ENCODE assay signal across 14 mouse cellular contexts in genomic region chr5:103132814-103133213, GRCm38 (mm10).
A peak's percentile ranks its signal among the peaks of the same experiment; 100 is the strongest.
DNase-seq lines count a peak whose midpoint lies in the region; ATAC-seq and TF ChIP-seq lines count a peak whose summit lies in the region.
"Had no signal": no experiment of that assay in that cellular context is flagged by ENCODE, and none has a peak within 500 bp of the region (broad histone marks: within the 10 kb centered on the region; RNA-seq: fewer than 3 reads in every experiment).

No protein-coding gene starts in this region.

- intact Hi-C loops in heart, adult 2 months (cut with DNase I) = no loop called here
- intact Hi-C loops in heart, postnatal 25 days (cut with DNase I) = no loop called here

- H3K79me2 ChIP-seq in heart, adult 2 months (replicated peaks; ENCODE audit: control insufficient read depth, insufficient read depth, low read length) = no peaks in the 10 kb centered on the region
- H3K79me2 ChIP-seq in liver, adult 2 months (ENCODE audit: control insufficient read depth, insufficient read depth, low read length) = no peaks in the 10 kb centered on the region

- 57% methylated on average over 6 of the region's 6 CpGs for WGBS in heart, adult 2 months
- WGBS in liver, adult 2 months = 71% methylated on average over 6 of the region's 6 CpGs
- 62% methylated on average over 6 of the region's 6 CpGs for WGBS in liver, embryonic 12.5 days (ENCODE audit: insufficient replicate concordance)

- H3K4me1 ChIP-seq in heart, adult 2 months (ENCODE audit: control insufficient read depth, insufficient read depth, low read length) = no peaks in the 10 kb centered on the region
- H3K4me1 ChIP-seq in liver, adult 2 months (ENCODE audit: control insufficient read depth, insufficient read depth, low read length) = no peaks in the 10 kb centered on the region
- H3K4me1 ChIP-seq in liver, embryonic 12.5 days = no peaks in the 10 kb centered on the region
- H3K4me1 ChIP-seq: heart, embryonic 13.5 days; limb, embryonic 13.5 days; megakaryocyte, embryonic 14.5 days had no signal

- H3K9ac ChIP-seq in heart, adult 2 months (ENCODE audit: low read depth, low read length) = no peak overlapping the region
- no peak overlapping the region for H3K9ac ChIP-seq in liver, adult 2 months (ENCODE audit: low read depth, low read length)
- no peak overlapping the region for H3K9ac ChIP-seq in liver, embryonic 12.5 days
- H3K9ac ChIP-seq: heart, embryonic 13.5 days; limb, embryonic 13.5 days had no signal

- no peak overlapping the region for H3K4me3 ChIP-seq in heart, adult 2 months
- no peak overlapping the region for H3K4me3 ChIP-seq in liver, adult 2 months (ENCODE audit: insufficient read depth, low read depth, low read length)
- no peak overlapping the region for H3K4me3 ChIP-seq in liver, embryonic 12.5 days
- H3K4me3 ChIP-seq: heart, embryonic 13.5 days; limb, embryonic 13.5 days had no signal

- H3K4me2 ChIP-seq in liver, embryonic 12.5 days = no peak overlapping the region
- H3K4me2 ChIP-seq: heart, embryonic 13.5 days; limb, embryonic 13.5 days had no signal

- no peaks in the 10 kb centered on the region for H3K27me3 ChIP-seq in heart, adult 2 months (ENCODE audit: control insufficient read depth, insufficient read depth, low read length)
- no peaks in the 10 kb centered on the region for H3K27me3 ChIP-seq in liver, adult 2 months (ENCODE audit: control insufficient read depth, insufficient read depth, low read length)
- no peaks in the 10 kb centered on the region for H3K27me3 ChIP-seq in liver, embryonic 12.5 days (replicated peaks)
- H3K27me3 ChIP-seq: heart, embryonic 13.5 days; limb, embryonic 13.5 days; megakaryocyte, embryonic 14.5 days had no signal

- DNase-seq in heart, adult 2 months = no peak
- no peak for DNase-seq in heart, postnatal 25 days (ENCODE audit: low spot score)
- DNase-seq in liver, adult 2 months (ENCODE audit: extremely low read depth, low read depth, low spot score) = peak; percentile 1
- peak; percentile 87 for DNase-seq in ES-CJ7 (ENCODE audit: low read depth, low spot score)
- peak; percentile 55 for DNase-seq in brain, adult 2 months (ENCODE audit: low read depth, low spot score)
- DNase-seq in right cerebral cortex, postnatal 25 days = no peak
- DNase-seq in MN1 (ENCODE audit: low spot score) = no peak
- DNase-seq: adrenal gland, postnatal 25 days; cerebellum, adult 8-10 months had no signal

- ATAC-seq in liver, embryonic 12.5 days = no peak
- ATAC-seq: inflammation-experienced regulatory T-cells, adult 6 months had no signal

- H3K9me3 ChIP-seq in liver, embryonic 12.5 days (replicated peaks) = 0 out of 2 replicates have a peak, but pooled peaks cover 3% of the 10 kb centered on the region
- H3K9me3 ChIP-seq: heart, embryonic 13.5 days; limb, embryonic 13.5 days had no signal

- no peaks in the 10 kb centered on the region for H3K36me3 ChIP-seq in heart, adult 2 months (ENCODE audit: control insufficient read depth, insufficient read depth, low read length)
- no peaks in the 10 kb centered on the region for H3K36me3 ChIP-seq in liver, adult 2 months (ENCODE audit: control insufficient read depth, insufficient read depth, low read length)
- no peaks in the 10 kb centered on the region for H3K36me3 ChIP-seq in liver, embryonic 12.5 days
- H3K36me3 ChIP-seq: heart, embryonic 13.5 days; limb, embryonic 13.5 days had no signal

- TF ChIP-seq POLR2A in heart, adult 2 months (IDR thresholded peaks at IDR 0.05; ENCODE audit: insufficient read depth, low read depth, low read length) = no peak
- no peak for TF ChIP-seq POLR2A in liver, adult 2 months (IDR thresholded peaks at IDR 0.05; ENCODE audit: extremely low read depth, insufficient read depth, low read length)

- H3K27ac ChIP-seq in heart, adult 2 months = no peak overlapping the region
- H3K27ac ChIP-seq in liver, adult 2 months (replicated peaks; ENCODE audit: insufficient read depth, low read depth, low read length) = no peak overlapping the region
- no peak overlapping the region for H3K27ac ChIP-seq in liver, embryonic 12.5 days
- H3K27ac ChIP-seq: heart, embryonic 13.5 days; limb, embryonic 13.5 days had no signal

- TF ChIP-seq CTCF in heart, adult 2 months (IDR thresholded peaks at IDR 0.05) = peak; percentile 56
- TF ChIP-seq CTCF in liver, adult 2 months (IDR thresholded peaks at IDR 0.05; ENCODE audit: low read depth, low read length) = peak; percentile 4; the same call in 1 of the 2 replicates

- no peak for TF ChIP-seq EP300 in heart, adult 2 months (IDR thresholded peaks at IDR 0.05; ENCODE audit: insufficient read depth, low read depth, low read length)

Comparison
In these comparisons a context has a peak if more than half of its experiments do, and no peak if none do; other contexts are left out.
1. DNase-seq: peak in liver, adult 2 months (single experiment), ES-CJ7 (single experiment) and brain, adult 2 months (single experiment); none in heart, adult 2 months (0 of 2), heart, postnatal 25 days (single experiment), right cerebral cortex, postnatal 25 days (single experiment) and MN1 (single experiment).